Mouse (Mus musculus): ENCODE results near the gene Rnf144a. TPM values are rescaled to one million over a fixed set of nuclear protein-coding genes. Genes with fewer than 3 reads are reported as not detected.

Gene Rnf144a
- total RNA-seq, 2 experiments from 2014 or later: 35.8 to 36.3 TPM

DNA sequence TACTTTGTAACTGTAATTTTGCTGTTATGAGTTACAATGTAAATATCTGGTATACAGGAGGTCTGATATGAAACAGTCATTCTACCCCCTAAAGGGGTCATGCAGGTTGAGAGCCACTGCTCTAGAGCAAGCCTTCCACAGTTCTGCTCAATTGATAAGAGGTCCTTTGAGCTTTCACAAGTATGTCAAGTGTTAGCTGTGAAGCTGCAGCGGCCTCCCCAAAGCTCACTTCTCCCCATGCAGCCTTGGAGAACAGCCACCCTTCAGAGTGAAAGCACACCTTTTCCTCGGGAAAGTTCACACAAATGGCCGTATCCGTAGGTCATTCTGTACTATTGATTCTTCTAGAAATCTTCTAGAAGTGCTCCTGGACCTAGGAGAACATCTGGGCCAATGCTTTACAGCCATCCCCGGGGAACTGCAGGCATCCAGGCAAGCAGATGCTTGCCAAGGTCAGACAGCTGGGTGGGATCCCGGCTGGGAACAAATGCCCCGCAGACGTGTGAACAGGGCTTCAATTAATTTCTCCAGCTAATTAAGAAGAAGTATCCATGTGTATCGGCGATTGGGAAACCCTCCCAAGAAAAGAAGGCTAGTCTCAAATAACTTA is 3.1 kb downstream of the Rnf144a start:
- ATAC-seq (ENCODE audit: poor library complexity, severe bottlenecking): no peak

- peak; percentile 56 for ATAC-seq (ENCODE audit: poor library complexity, severe bottlenecking)
These were observed 4.6 kb downstream of the Rnf144a start for GRCm38 (mm10) chr12:26410443-26410842.

DNA sequence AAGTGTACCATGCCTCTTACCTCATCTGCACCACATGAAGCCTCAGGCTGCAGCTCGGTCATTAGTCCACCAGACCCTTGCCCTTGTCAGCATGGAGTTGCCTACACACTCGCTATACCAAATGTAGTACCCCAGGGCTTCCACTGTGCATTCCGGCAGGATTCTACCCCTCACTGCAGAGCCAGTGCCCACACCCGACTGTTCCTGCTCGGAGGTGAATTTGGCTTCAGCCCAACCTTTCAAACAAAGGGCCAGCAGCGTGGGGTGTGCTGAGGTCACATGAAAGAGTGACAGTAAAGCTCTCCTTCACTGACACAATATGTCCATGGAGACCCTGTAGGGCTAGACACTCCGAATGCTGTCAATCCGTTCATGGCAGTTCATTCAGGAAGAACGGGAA is 6.3 kb downstream of the Rnf144a start:
- no peak for ATAC-seq (ENCODE audit: poor library complexity, severe bottlenecking)

DNA sequence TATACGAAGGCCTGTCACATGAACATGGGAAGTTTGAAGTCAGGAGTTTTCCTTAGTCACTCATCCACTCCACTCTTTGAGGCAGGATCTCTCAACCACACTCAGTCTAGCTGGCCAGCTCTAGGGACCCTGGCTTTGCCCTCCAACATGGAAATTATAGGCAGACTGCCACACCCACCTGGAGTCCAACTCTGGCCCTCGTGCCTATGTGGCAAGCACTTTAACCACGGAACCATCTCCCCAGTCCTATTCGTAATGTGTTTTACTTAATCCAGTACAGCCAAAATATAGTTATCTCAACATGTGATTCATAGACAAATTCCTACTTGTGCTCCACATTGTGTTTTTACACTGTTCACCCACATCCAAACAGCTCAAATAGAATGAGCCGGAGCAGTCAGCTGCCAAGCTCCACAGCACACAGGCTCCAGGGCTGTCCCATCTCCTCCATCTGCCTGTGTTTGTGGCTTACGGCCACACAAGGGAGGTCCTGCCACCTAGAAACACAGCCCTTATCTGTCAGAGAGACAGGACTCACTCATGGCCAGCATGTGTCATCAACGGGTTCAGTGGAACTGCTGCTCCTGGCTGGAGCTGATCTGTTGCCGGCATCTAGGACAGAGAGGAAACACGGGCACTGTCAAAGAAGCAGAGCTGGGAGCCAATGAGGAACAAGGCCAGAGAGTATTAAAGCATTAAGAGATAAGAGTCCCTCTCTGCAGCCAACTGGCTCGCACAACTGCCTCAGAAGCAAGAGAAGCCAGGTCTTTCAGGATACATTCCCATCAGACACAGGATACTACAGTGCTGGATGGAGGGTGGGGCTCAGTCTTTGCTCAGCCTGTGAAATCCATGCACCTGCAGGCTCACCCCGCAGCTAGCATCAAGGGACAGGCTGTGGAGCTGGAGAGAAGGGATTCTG is 10.0 kb downstream of the Rnf144a start:
- ATAC-seq (ENCODE audit: poor library complexity, severe bottlenecking): peak; percentile 44

DNA sequence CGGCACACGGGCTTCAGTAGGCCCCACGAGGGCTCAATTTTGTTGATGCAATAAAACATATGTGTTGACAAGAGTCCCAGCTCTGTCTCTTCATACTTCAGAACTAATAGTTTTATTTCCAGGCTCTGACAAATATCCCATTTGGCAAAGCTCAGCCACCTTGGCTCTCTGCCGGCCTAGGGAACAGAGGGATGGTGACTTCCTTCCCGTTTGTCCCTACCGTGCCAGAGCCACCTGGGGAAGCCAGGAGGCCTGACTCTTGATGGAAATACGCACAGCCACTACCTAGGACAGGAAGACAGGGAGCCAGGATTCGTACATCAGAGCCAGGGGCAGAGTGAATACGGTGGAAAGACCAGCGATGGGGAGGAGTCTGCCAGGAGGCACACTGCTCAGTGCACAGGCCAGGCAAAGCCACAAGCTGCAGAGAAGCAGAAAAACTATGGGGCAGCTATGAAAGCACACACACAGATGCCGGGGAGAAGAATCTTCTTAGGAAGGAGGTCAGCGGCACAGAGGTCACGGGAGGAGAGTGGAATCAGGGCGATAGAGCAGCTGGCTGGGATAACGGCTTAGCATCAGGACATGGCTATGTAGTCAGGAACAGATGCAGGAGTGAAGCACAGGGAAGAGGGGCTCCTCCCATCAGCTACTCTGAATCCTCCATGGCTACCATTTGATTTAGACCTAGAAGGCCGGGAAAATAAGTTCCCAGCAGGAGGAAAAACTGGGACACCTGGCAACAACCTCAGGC is 11.5 kb downstream of the Rnf144a start:
- ATAC-seq (ENCODE audit: poor library complexity, severe bottlenecking): no peak

GRCm38 (mm10) chr12:26401696-26402470 is 13.2 kb downstream of the Rnf144a start:
- ATAC-seq (ENCODE audit: poor library complexity, severe bottlenecking): peak; percentile 43

GRCm38 (mm10) chr12:26401254-26401653 is 13.8 kb downstream of the Rnf144a start:
- ATAC-seq (ENCODE audit: poor library complexity, severe bottlenecking): no peak

DNA sequence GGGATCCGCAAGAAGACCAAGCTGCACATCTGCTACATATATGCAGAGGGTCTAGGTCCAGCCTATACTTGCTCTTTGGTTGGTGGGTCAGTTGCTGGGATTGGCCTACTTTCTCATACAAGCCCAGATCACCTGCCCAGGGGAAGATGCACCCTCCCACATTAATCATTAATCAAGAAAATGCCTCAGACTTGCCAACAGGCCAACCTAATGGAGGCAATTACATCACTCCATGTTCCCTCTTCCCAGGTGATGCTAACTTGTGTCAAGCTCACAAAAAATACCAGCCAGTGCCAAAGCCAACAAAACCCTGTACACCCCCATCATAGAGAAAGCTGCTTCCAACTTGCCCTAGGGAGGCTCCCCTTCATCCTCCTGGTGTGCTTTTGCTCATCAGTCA is 14.3 kb downstream of the Rnf144a start:
- no peak for ATAC-seq (ENCODE audit: poor library complexity, severe bottlenecking)

- no peak for ATAC-seq (ENCODE audit: poor library complexity, severe bottlenecking)
These were observed 15.7 kb downstream of the Rnf144a start for GRCm38 (mm10) chr12:26399391-26399790.

DNA sequence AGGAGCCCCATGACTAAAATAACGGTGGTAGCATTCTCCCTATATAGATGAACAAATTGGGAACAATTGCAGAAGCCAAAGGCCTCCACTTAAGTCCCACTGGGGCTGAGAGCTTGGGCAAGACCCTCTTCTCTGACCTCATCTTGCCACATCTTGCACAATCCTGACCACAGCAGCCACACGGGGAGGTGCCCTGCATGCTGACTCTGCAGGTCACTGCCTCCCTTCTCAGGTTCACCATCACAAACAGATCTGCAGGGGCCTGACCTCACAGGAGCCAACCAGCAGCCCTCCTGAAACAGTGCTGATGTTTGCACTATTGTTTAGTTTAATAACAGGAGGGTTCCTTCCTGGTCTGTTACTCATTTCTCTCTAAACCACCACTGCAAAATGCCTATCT is 16.5 kb downstream of the Rnf144a start:
- peak; percentile 98 for ATAC-seq (ENCODE audit: poor library complexity, severe bottlenecking)

DNA sequence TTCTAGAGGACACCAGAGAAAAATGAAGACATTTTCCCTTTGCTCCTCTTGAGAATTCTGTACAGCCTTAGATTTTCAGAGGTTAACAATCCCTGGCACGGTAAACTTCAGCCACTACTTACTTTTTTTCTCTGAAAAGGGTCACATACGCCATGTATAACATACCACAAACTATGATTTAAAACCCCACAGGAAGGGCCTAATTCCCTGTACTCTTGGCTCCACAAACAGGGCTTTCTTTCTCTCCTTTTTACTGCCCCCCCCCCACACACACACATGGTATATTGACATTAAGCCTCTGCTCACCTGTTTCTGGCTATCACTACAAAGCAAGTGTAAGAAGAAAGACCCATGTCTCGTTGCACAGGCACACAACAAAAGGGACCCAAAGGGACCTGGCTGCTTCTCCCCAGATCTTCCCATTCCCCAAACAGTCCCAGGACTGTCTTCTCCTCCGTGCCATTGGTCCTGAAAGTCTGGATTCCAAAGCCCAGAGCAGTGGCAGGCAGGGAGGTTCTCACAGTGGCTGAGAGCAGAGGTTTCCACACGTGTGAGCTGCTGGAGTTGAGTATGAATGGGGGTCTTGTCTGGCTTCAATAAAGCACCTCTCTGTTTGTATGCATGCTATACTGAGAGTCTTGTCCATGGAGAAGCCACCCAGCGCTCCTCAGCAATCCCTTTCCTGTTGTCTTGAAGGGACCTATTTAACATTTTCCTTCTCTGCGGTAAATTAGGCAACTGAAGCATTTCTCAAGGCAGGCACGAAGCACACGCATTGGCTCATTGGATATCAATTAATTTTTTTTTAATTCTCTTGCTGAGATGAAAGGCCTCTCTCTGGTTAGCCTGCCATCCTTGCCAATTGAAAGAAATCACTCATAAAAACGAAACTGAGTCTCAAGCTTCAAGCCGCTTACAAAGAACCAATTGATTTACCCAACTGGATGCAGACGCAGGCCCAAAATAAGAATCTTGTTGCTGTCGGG is 20.3 kb downstream of the Rnf144a start:
- no peak for ATAC-seq (ENCODE audit: poor library complexity, severe bottlenecking)

GRCm38 (mm10) chr12:26393291-26393690 is 21.8 kb downstream of the Rnf144a start:
- no peak for ATAC-seq (ENCODE audit: poor library complexity, severe bottlenecking)

DNA sequence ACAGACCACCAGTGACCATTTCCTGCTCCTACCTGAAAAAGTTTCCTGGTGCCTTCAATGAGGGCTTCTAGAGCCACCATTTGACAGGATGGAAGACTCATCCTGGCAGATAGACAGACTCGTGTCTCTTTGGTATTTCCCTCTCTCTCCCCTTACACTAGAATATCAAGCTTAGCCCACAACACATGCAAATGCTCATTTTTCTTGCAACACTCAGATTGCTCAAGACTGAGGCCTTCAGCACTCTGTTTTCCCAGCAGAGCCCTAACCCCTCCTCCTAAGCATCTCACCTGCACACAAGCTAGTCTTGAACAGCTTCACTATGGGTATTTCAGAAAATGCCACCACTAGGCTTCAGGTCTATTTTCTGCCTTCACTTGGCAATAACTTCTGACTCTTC is 23.9 kb downstream of the Rnf144a start:
- peak; percentile 80 for ATAC-seq (ENCODE audit: poor library complexity, severe bottlenecking)

- ATAC-seq (ENCODE audit: poor library complexity, severe bottlenecking): no peak
These were observed 27.5 kb downstream of the Rnf144a start for GRCm38 (mm10) chr12:26387523-26387922.

GRCm38 (mm10) chr12:26386947-26387346 is 28.1 kb downstream of the Rnf144a start:
- no peak for ATAC-seq (ENCODE audit: poor library complexity, severe bottlenecking)

- ATAC-seq (ENCODE audit: poor library complexity, severe bottlenecking): no peak
These were observed 28.9 kb downstream of the Rnf144a start for GRCm38 (mm10) chr12:26386189-26386588.

DNA sequence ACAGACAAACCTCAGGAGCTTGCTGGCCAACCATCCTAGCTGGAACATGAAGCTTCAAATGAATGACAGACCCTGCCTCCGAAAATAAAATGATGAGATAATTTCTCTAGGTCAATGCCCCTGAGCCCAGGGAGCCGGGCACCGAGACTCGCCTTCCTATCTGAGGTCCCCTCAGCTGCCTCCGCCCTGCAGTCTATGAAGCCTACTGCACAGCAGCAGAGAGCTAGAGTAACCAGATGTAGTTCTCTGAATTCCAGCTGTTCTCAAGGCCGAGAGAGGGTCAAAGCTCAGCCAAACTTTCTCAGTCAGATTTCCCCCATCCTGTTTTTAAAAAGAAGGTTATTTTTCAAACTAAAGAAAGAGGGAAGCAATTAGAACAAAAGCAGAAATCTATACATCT is 29.3 kb downstream of the Rnf144a start:
- ATAC-seq (ENCODE audit: poor library complexity, severe bottlenecking): no peak

GRCm38 (mm10) chr12:26381730-26382129 is 33.3 kb downstream of the Rnf144a start:
- ATAC-seq (ENCODE audit: poor library complexity, severe bottlenecking): no peak

- ATAC-seq (ENCODE audit: poor library complexity, severe bottlenecking): no peak
These were observed 35.3 kb downstream of the Rnf144a start for GRCm38 (mm10) chr12:26379797-26380196.

GRCm38 (mm10) chr12:26377691-26378090 is 37.4 kb downstream of the Rnf144a start:
- no peak for ATAC-seq (ENCODE audit: poor library complexity, severe bottlenecking)
